Comparison of ENCODE assay signal across 9 mouse cellular contexts in genomic region chr9:72686506-72686905, GRCm38 (mm10). TPM values are rescaled to one million over a fixed set of nuclear protein-coding genes. Genes with fewer than 3 reads are reported as not detected.
DNase-seq lines count a peak whose midpoint lies in the region; ATAC-seq lines count a peak whose summit lies in the region.
"Had no signal": no experiment of that assay in that cellular context is flagged by ENCODE, and none has a peak within 500 bp of the region (broad histone marks: within the 10 kb centered on the region; RNA-seq: fewer than 3 reads in every experiment).

No protein-coding gene starts in this region.

- DNase-seq in heart, embryonic 10.5 days (ENCODE audit: low spot score) = no peak
- no peak for DNase-seq in heart, adult 9 months (ENCODE audit: low spot score in 2 of 2)
- peak; percentile 34 for DNase-seq in lung, postnatal 36 days
- no peak for DNase-seq in lung, postnatal 4 days
- peak; percentile 51 to 66 for DNase-seq in kidney, postnatal 4 days
- DNase-seq in right cerebral cortex, postnatal 10 days (ENCODE audit: low spot score in 2 of 2) = no peak

- peak overlapping the region; percentile 37; the same call in 1 of the 2 replicates for H3K27ac ChIP-seq in heart, embryonic 10.5 days
- peak overlapping the region; percentile 63 for H3K27ac ChIP-seq in heart, embryonic 12.5 days (ENCODE audit: poor library complexity, severe bottlenecking)
- H3K27ac ChIP-seq: hindbrain, embryonic 13.5 days; layer of hippocampus, adult 2 months had no signal

- no peak overlapping the region for H3K4me3 ChIP-seq in heart, embryonic 10.5 days
- no peak overlapping the region for H3K4me3 ChIP-seq in heart, embryonic 12.5 days
- H3K4me3 ChIP-seq: hindbrain, embryonic 13.5 days; layer of hippocampus, adult 2 months had no signal

- 77% methylated on average over 4 of the region's 4 CpGs for WGBS in heart, embryonic 10.5 days
- 65% methylated on average over 4 of the region's 4 CpGs for WGBS in heart, embryonic 12.5 days

- peaks cover 98% of the 10 kb centered on the region for H3K36me3 ChIP-seq in heart, embryonic 10.5 days
- peaks cover 90% of the 10 kb centered on the region for H3K36me3 ChIP-seq in heart, embryonic 12.5 days

- no peak overlapping the region for H3K4me2 ChIP-seq in heart, embryonic 12.5 days
- H3K4me2 ChIP-seq: hindbrain, embryonic 13.5 days had no signal

- no peak for ATAC-seq in heart, embryonic 12.5 days (ENCODE audit: insufficient number of reproducible peaks, low FRiP score)

- H3K4me1 ChIP-seq in heart, embryonic 10.5 days = peaks cover 17% of the 10 kb centered on the region; the same call in 1 of the 2 replicates
- H3K4me1 ChIP-seq in heart, embryonic 12.5 days (replicated peaks) = peaks cover 43% of the 10 kb centered on the region
- H3K4me1 ChIP-seq: hindbrain, embryonic 13.5 days had no signal

- H3K9me3 ChIP-seq in heart, embryonic 10.5 days = no peaks in the 10 kb centered on the region
- no peaks in the 10 kb centered on the region for H3K9me3 ChIP-seq in heart, embryonic 12.5 days (replicated peaks)
- H3K9me3 ChIP-seq: hindbrain, embryonic 13.5 days had no signal

- no peak overlapping the region for H3K9ac ChIP-seq in heart, embryonic 12.5 days
- H3K9ac ChIP-seq: hindbrain, embryonic 13.5 days had no signal

- H3K27me3 ChIP-seq in heart, embryonic 10.5 days (ENCODE audit: insufficient read depth, poor library complexity, severe bottlenecking) = no peaks in the 10 kb centered on the region
- no peaks in the 10 kb centered on the region for H3K27me3 ChIP-seq in heart, embryonic 12.5 days (replicated peaks)
- H3K27me3 ChIP-seq: hindbrain, embryonic 13.5 days had no signal

RNA-seq across cellular contexts. Expression of gene Nedd4, which starts 24.4 kb away (rescaled TPM):
- 515 and 584 TPM in 2 replicates for polyA plus RNA-seq in heart, embryonic 10.5 days (2016; fragmentation: Nextera tagmentation; extraction: Ambion mirVana)
- polyA plus RNA-seq in heart, embryonic 12.5 days (2016; fragmentation: Nextera tagmentation; extraction: Ambion mirVana) = 624 and 643 TPM in 2 replicates

Comparison
In these comparisons a context has a peak if more than half of its experiments do, and no peak if none do; other contexts are left out.
1. DNase-seq: peak in lung, postnatal 36 days (single experiment) and kidney, postnatal 4 days (2 of 2); none in heart, embryonic 10.5 days (single experiment), heart, adult 9 months (0 of 2), lung, postnatal 4 days (0 of 2) and right cerebral cortex, postnatal 10 days (0 of 2).